Mouse (Mus musculus) megakaryocyte, embryonic 14.5 days (primary cell): ENCODE measurements around the gene Rpl28. TPM values are rescaled to one million over a fixed set of nuclear protein-coding genes. Genes with fewer than 3 reads are reported as not detected.

Source experiments
- H3K27me3 ChIP-seq: replicated peaks from 2 replicates; pipeline ENCODE3; 2012; ENCODE audit warnings: inconsistent platforms
- H3K36me3 ChIP-seq: replicated peaks from 2 replicates; pipeline ENCODE3; 2012; ENCODE audit warnings: low read length, inconsistent platforms, mixed read lengths
- H3K4me1 ChIP-seq: 2 replicates; pipeline ENCODE4 v1.6.1; 2012; ENCODE audit warnings: inconsistent platforms
- H3K4me3 ChIP-seq: replicated peaks from 2 replicates; pipeline ENCODE3; 2012; ENCODE audit warnings: moderate library complexity, mild to moderate bottlenecking, inconsistent platforms
- H3K9me3 ChIP-seq: 2 replicates; pipeline ENCODE4 v1.6.1; 2012; ENCODE audit warnings: inconsistent platforms
- FLI1 ChIP-seq: IDR thresholded peaks from 2 replicates; pipeline ENCODE4 v1.6.1; 2012; ENCODE audit warnings: low read length, inconsistent platforms, mixed read lengths
- GATA1 ChIP-seq: IDR thresholded peaks from 3 replicates; pipeline ENCODE4 v1.6.1; 2012; ENCODE audit warnings: mixed read lengths, low read length, inconsistent platforms, borderline replicate concordance
- polyA plus RNA-seq: library from polyadenylated mRNA; stranded (reverse); fragments of >175 nt; gene quantifications from 2 replicates; pipeline ENCODE4 v1.2.3, GENCODE M21; 2012; ENCODE audit warnings: low replicate concordance; ENCODE audit not compliant: insufficient read depth

Rpl28 gene
- polyA plus RNA-seq: 3,598 and 12,997 TPM in 2 replicates

- Histone ChIP-seq H3K4me1 (peaks cover 58% of the 10 kb centered on the region), H3K9me3 (no peaks in the 10 kb centered on the region)
Observed at GRCm38 (mm10) chr7:4792278-4793212, at the start of gene Rpl28. TSS of gene Rpl28 (plus strand) at chr7:4792874.

DNA sequence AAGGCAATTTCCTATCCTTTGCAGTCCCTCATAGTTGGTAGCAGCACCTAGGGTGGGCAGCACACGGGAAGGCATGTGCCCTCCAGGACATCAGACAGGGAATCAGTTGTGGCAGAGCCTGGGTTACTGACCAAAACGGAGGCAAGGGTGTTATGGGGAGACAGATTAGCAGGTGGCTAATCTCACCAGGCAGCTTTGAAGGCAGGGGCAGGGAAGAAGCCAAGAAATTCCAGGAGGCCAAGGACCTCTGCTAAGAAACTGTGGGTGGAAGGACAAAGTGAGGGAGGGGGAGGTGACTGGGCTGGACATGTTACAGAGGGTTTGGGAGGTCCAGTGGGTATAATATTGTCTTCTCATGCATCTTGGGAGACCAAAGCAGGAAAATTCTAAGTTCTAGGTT, 49.3 kb upstream of the Rpl28 start:
- H3K36me3 ChIP-seq: peaks cover 72% of the 10 kb centered on the region
- TF ChIP-seq FLI1 (no peak), GATA1 (no peak)
- H3K4me1 ChIP-seq: peaks cover 83% of the 10 kb centered on the region
- H3K9me3 ChIP-seq: no peaks in the 10 kb centered on the region
- H3K4me3 ChIP-seq: peak overlapping the region; percentile 59
- no peaks in the 10 kb centered on the region for H3K27me3 ChIP-seq

More at GRCm38 (mm10) chr7:4792278-4793212, at the start of gene Rpl28:
- no peaks in the 10 kb centered on the region for H3K27me3 ChIP-seq
- peaks cover 40% of the 10 kb centered on the region for H3K36me3 ChIP-seq
- peak within 1 kb of the TSS; percentile 99 for H3K4me3 ChIP-seq
- no peak for TF ChIP-seq FLI1
- no peak for TF ChIP-seq GATA1

DNA sequence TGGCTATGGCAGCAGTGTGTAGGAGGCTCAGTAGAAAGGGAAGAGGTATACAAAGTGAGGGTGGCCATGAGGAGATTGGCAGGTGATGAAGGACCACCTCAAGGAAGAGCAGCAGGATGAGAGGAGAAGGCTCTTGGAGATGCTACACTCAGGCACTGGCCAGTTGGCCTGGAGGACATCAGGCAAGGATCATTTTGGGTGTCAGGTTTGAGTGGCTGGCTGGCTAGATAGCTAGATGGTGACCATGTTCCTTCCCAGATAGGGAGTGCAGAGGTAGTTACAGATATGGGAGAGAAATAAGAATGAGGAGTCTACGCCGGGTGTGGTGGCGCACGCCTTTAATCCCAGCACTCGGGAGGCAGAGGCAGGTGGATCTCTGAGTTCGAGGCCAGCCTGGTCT, 47.8 kb upstream of the Rpl28 start:
- no peak overlapping the region for H3K4me3 ChIP-seq
- H3K27me3 ChIP-seq: no peaks in the 10 kb centered on the region
- H3K36me3 ChIP-seq: peaks cover 86% of the 10 kb centered on the region
- peaks cover 87% of the 10 kb centered on the region for H3K4me1 ChIP-seq
- no peak for TF ChIP-seq FLI1
- no peak for TF ChIP-seq GATA1
- H3K9me3 ChIP-seq: no peaks in the 10 kb centered on the region

DNA sequence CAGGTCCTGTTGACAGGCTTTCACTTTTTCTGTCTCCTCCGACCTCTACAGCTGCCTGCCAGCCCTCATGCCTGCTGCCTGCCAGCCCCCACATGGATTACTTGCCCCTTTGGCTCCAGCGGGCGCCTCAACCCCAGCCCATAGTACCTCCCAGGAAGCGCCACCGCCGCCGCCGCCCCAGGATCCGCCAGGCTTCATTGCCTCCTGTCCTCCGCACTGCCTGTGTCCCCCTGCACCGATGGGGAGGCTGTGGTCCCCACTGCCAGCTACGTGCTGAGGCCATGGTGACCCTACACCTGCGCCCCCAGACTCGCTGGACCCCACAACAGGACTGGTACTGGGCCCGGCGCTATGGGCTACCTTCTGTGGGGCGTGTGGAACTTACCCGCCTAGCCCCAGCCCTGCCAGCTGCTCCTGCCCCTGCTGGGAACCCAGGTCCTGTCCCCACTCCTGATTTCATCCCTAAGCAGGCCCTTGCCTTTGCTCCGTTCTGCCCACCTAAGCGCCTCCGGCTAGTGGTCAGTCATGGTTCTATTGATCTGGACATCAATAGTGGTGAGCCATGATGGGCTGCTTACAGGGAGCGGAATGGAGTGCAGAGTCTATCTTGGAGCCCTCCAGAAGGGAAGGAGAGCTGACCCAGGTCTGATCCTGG, 46.2 kb upstream of the Rpl28 start:
- Histone ChIP-seq H3K9me3 (no peaks in the 10 kb centered on the region), H3K4me1 (peaks cover 93% of the 10 kb centered on the region), H3K27me3 (no peaks in the 10 kb centered on the region), H3K36me3 (peaks cover 96% of the 10 kb centered on the region), H3K4me3 (peak overlapping the region; percentile 64)
- no peak for TF ChIP-seq FLI1
- TF ChIP-seq GATA1: no peak

DNA sequence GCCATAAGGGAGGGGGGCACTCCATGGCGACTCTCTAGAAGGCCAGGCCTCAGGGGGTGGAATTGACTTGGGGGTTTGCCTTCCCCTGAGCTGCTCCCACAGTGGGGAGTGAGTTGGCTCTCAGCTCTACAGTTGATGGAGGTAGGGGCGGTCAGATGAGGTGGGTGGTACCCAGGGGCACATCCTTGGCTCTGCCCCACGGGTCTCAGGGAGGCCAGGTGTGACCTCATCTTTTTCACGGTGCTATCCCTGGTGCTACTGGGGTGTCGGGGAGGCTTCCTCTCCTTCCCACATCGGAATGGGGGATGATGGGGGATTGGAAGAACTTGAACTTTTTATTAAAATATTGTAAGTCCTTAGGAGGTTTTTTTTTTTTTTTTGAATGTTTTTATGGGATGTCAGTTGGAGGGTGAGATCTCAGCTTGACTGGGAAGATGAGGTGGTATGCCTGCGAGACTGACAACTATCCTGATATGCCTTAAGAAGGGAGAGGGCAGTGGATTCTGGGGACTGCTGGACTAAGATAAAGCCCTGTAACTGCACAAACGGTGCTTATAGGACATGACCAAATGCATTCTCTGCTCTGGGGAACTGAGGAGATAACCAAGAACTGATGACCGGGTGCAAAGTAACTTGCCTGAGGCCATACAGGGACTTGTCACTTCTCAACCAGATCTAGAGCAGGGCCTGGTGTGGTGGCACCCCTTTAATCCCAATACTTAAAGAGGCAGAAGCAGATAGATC, 45.3 kb upstream of the Rpl28 start:
- Histone ChIP-seq H3K9me3 (no peaks in the 10 kb centered on the region), H3K4me1 (peaks cover 93% of the 10 kb centered on the region), H3K4me3 (peak overlapping the region; percentile 33), H3K36me3 (peaks cover 89% of the 10 kb centered on the region), H3K27me3 (no peaks in the 10 kb centered on the region)
- no peak for TF ChIP-seq FLI1
- no peak for TF ChIP-seq GATA1

DNA sequence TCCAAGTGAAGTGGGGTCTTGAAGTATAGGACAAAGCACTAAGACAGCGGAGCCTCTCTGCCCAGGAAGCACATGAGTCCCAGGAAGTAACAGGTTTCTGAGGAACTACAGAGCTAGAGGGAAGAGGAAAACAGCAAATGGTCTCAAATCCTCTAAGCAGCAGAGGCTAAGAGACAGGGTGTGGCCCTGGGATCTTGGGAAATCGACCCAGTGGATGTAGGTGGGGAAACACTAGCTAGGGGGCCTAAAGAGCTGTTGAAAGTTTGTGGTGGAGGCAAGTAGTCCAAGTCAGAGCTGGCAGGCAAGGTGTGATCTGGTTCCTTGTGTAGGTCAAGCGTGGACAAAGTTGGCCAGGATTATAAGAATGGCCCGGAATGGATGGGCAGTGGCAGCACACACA, 44.4 kb upstream of the Rpl28 start:
- peaks cover 79% of the 10 kb centered on the region for H3K36me3 ChIP-seq
- H3K9me3 ChIP-seq: no peaks in the 10 kb centered on the region
- no peak overlapping the region for H3K4me3 ChIP-seq
- H3K4me1 ChIP-seq: peaks cover 93% of the 10 kb centered on the region
- no peaks in the 10 kb centered on the region for H3K27me3 ChIP-seq
- no peak for TF ChIP-seq GATA1
- no peak for TF ChIP-seq FLI1

DNA sequence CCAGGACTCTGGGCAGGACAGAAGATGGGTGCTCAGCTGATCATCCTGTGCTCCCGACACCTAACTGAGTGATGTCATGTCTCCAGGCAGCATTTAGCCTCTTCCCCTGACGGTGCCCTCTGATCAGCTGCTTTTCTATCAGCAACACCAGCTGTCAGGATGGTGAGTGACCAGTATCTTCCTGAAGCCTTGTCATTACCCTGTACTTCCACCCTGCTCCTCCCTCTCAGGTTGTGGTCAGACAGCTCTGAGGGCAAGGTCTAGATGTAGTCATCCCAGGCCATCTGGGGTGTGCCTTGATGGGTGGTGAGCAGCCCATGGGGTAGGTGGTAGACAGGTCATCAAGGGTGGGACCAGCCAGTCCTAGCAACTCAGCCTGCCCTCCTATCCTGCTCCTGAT, 43.5 kb upstream of the Rpl28 start:
- H3K9me3 ChIP-seq: no peaks in the 10 kb centered on the region

DNA sequence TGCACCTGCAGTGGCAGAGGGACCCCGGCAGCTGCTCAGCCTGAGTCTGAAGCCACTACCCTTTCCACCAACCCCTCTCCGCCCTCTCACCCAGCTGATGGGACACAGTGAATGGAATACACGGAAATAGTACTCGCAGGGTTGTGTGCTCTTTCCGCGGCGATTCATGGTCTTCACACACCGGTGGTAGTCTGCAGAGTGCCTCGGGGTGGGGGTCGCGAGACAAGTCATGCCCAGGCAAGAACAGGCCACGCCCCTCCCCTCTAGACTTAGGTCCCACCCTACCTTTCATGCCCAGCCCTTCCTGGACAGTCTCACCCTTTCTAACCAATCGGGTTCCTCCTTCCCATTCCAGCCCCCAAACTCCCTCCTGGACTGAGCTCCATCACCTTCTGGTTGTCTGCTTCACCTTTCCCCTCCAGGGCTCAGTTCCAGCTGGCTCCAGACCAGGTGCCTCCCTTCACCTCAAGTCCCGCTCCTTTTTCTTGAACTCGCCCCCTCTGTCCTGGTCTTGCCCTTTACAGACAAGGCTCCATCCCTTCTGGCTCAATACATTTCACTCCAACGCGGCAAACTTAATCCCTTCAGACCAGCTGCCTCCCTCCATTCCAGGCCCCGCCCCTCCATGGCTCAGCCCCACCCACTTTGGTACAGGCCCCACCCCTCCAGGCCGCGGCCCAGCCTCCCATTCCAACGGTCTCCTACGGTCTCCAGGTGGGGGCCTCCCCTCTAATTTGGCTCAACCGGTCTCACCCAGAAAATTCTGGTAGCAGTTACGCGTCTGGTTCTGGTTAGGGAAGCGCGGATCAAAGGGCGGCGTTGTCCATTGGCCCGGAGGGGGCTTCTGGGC, 40.5 kb upstream of the Rpl28 start:
- Histone ChIP-seq H3K4me1 (peaks cover 57% of the 10 kb centered on the region), H3K9me3 (no peaks in the 10 kb centered on the region), H3K4me3 (peak overlapping the region; percentile 93), H3K36me3 (peaks cover 41% of the 10 kb centered on the region), H3K27me3 (peaks cover 4% of the 10 kb centered on the region)
- TF ChIP-seq GATA1: no peak
- TF ChIP-seq FLI1: no peak

More for the DNA sequence above, 43.5 kb upstream of the Rpl28 start:
- TF ChIP-seq FLI1 (no peak), GATA1 (no peak)
- Histone ChIP-seq H3K27me3 (no peaks in the 10 kb centered on the region), H3K4me3 (peak overlapping the region; percentile 63), H3K36me3 (peaks cover 71% of the 10 kb centered on the region), H3K4me1 (peaks cover 86% of the 10 kb centered on the region)
